Mouse (Mus musculus) C2C12 (cell line): Measurements from ENCODE around the gene Gm20388.

Experiments
- CEBPB ChIP-seq: IDR thresholded peaks from one replicate; pipeline ENCODE4 v1.6.1; 2011; ENCODE audit warnings: low read depth, mild to moderate bottlenecking, control low read depth, moderate library complexity
- CTCF ChIP-seq: IDR thresholded peaks from one replicate; pipeline ENCODE4 v1.5.1; 2011; ENCODE audit not compliant: control insufficient read depth, insufficient read depth, insufficient read length
- FOSL1 ChIP-seq: IDR thresholded peaks from one replicate; pipeline ENCODE4 v1.8.0; 2011; ENCODE audit warnings: mild to moderate bottlenecking, low read length; ENCODE audit not compliant: poor library complexity, insufficient read depth, severe bottlenecking
- MAX ChIP-seq: IDR thresholded peaks from one replicate; pipeline ENCODE4 v1.6.1; 2011; ENCODE audit warnings: mild to moderate bottlenecking, control low read depth
- MYOD1 ChIP-seq: IDR thresholded peaks from one replicate; pipeline ENCODE4 v1.6.1; 2011; ENCODE audit warnings: low read depth; ENCODE audit not compliant: control insufficient read depth, insufficient read length
- USF1 ChIP-seq: IDR thresholded peaks from one replicate; pipeline ENCODE4 v1.6.1; 2011; ENCODE audit warnings: low read depth, mild to moderate bottlenecking, control low read depth, moderate library complexity

DNA sequence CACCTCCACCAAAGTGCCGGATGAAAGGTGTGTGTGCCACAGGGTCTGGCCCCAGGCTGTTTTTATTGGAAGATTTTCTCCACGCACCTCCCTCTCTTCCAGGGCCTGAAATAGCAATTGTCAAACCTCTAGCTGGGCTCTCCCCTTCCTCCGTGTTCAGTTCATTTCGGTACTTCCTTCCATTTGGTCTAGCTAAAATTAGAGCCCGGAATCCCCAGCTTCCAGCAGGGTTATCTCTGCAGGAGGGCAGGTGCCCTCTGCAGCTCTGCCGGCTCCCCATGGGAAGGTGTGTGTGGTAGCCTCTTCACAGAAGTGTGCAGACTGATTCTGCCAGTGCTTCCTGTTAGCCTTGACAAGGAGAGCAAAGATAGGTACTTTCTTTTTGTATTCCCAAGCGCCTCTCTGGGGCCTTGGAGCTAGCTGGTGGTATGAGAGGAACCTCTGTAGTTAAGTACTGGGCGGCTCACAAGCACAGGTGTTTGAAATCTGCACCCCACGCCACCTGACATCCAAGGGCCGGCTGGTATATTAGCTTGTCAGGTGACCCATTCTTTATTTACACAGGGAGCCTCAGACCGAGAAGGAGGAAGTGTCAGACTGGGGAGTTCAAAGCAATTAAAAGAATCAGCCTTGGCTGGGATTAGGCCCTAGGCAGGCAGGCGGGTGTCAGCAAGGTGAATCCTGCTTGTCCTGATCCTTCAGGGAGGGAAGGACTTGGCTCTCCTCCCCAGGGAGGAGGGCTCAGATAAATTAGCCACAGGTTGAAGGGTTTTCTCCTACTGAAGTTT lies 579.9 kb downstream of the Gm20388 start:
- TF ChIP-seq CTCF (no peak), MYOD1 (no peak), CEBPB (no peak), USF1 (no peak), MAX (no peak), FOSL1 (no peak)
